Mouse (Mus musculus) liver, embryonic 14.5 days (tissue): ENCODE measurements around the gene Mta3. TPM values are rescaled to one million over a fixed set of nuclear protein-coding genes. Genes with fewer than 3 reads are reported as not detected.
"Not testable (repeated sequence)": the region's sequence is repeated elsewhere in the genome, so short reads cannot be mapped to it uniquely, and the experiment has no call there.

ENCODE experiments used
- ATAC-seq: fragments of 200-750 bp; cut with Nextera tagmentation; 2 replicates; pipeline ENCODE4 v1.8.0; 2017; ENCODE audit warnings: moderate number of reproducible peaks, mild to moderate bottlenecking, moderate library complexity; ENCODE audit not compliant: insufficient read depth
- DNase-seq, 3 experiments: peaks; one replicate each; pipeline ENCODE4 v3.0.0-alpha.2; 2012 to 2013; ENCODE audit warnings: low read depth in 3 of 3, low spot score in 3 of 3
- H3K27ac ChIP-seq: fragments of 300-500 bp; sonication (generic); 2 replicates; pipeline ENCODE4 v1.5.1; 2014; ENCODE audit warnings: moderate library complexity, mild to moderate bottlenecking, control low read depth, inconsistent platforms
- H3K27me3 ChIP-seq: fragments of 300-500 bp; sonication (generic); 2 replicates; pipeline ENCODE4 v1.6.1; 2014; ENCODE audit warnings: mild to moderate bottlenecking, low read length, moderate library complexity; ENCODE audit not compliant: control insufficient read depth, insufficient read depth
- H3K36me3 ChIP-seq: fragments of 300-500 bp; sonication (generic); replicated peaks from 2 replicates; pipeline ENCODE4 v1.6.1; 2014; ENCODE audit warnings: low read depth; ENCODE audit not compliant: control insufficient read depth, insufficient read depth
- H3K4me1 ChIP-seq, 2 experiments: fragments of 200-500 bp in 1 of 2; fragments of 300-500 bp in 1 of 2; sonication (generic) in 1 of 2; replicated peaks; 2 replicates each; pipeline ENCODE4 v1.6.1; 2012 to 2014; ENCODE audit warnings: antibody characterized with exemption in 1 of 2, inconsistent platforms in 1 of 2, low read length in 1 of 2; ENCODE audit not compliant: control insufficient read depth in 2 of 2, insufficient read depth in 2 of 2
- H3K4me2 ChIP-seq: fragments of 300-500 bp; sonication (generic); 2 replicates; pipeline ENCODE4 v1.6.1; 2014; ENCODE audit warnings: low read depth, mild to moderate bottlenecking, control low read depth, moderate library complexity
- H3K4me3 ChIP-seq, 2 experiments: fragments of 200-500 bp in 1 of 2; fragments of 300-500 bp in 1 of 2; sonication (generic) in 1 of 2; 2 replicates each; pipeline ENCODE4 v1.5.1; 2012 to 2014; ENCODE audit warnings: low read depth in 2 of 2, low read length in 2 of 2, mild to moderate bottlenecking in 2 of 2, control low read depth in 1 of 2, inconsistent platforms in 1 of 2, moderate library complexity in 1 of 2; ENCODE audit not compliant: insufficient read depth in 1 of 2
- H3K9ac ChIP-seq: fragments of 300-500 bp; sonication (generic); replicated peaks from 2 replicates; pipeline ENCODE4 v1.6.1; 2014; ENCODE audit warnings: mild to moderate bottlenecking, control low read depth, moderate library complexity
- H3K9me3 ChIP-seq: fragments of 300-500 bp; sonication (generic); 2 replicates; pipeline ENCODE4 v1.6.1; 2016; ENCODE audit warnings: low read length, mixed read lengths; ENCODE audit not compliant: control insufficient read depth
- CTCF ChIP-seq: IDR thresholded peaks from 2 replicates; pipeline ENCODE4 v1.5.1; 2016; ENCODE audit warnings: antibody characterized with exemption, low read depth, control low read depth
- EP300 ChIP-seq: IDR thresholded peaks from 2 replicates; pipeline ENCODE4 v1.6.1; 2016; ENCODE audit warnings: antibody characterized with exemption, low read depth
- WGBS: fragments of 180-500 bp; shearing (Covaris S2); extraction: QIAGEN DNeasy Blood & Tissue Kit; methylation state at CpG from one replicate; pipeline ENCODE4 v1.1.7; 2014; ENCODE audit not compliant: insufficient replicate concordance; 5-methylcytosine and 5-hydroxymethylcytosine counted together
- polyA plus RNA-seq, 2 experiments: library from polyadenylated mRNA; depleted of rRNA in 1 of 2; stranded (reverse) in 1 of 2; unstranded in 1 of 2; fragments of >200 nt; fragmentation: Nextera tagmentation in 1 of 2; extraction: Ambion mirVana in 1 of 2; gene quantifications; 2 replicates each; pipeline versions ENCODE4 v1.2.1 to v1.2.3; 2012 to 2014

Mta3 gene
- polyA plus RNA-seq, 2 experiments = 26.7 to 35.5 TPM

GRCm38 (mm10) chr17:83860224-83860623 is 154.3 kb downstream of the Mta3 start:
- no peak for ATAC-seq
- Histone ChIP-seq H3K4me2 (no peak overlapping the region), H3K9ac (no peak overlapping the region), H3K36me3 (no peaks in the 10 kb centered on the region), H3K4me3 (no peak overlapping the region), H3K27ac (no peak overlapping the region), H3K9me3 (no peaks in the 10 kb centered on the region), H3K27me3 (peaks cover 2% of the 10 kb centered on the region; the same call in 1 of the 2 replicates), H3K4me1 (peaks cover 21 to 34% of the 10 kb centered on the region in 2 experiments)
- no peak for DNase-seq
- 45% methylated on average over 7 of the region's 7 CpGs for WGBS
- TF ChIP-seq EP300 (no peak), CTCF (no peak)

GRCm38 (mm10) chr17:83860968-83861367 is 155.0 kb downstream of the Mta3 start:
- peak overlapping the region; percentile 49 for H3K9ac ChIP-seq
- H3K4me1 ChIP-seq = peaks cover 21 to 34% of the 10 kb centered on the region in 2 experiments
- H3K27me3 ChIP-seq, ATAC-seq, H3K36me3 ChIP-seq, DNase-seq, H3K9me3 ChIP-seq, H3K27ac ChIP-seq: not testable (repeated sequence)
- 46% methylated on average over 8 of the region's 8 CpGs for WGBS
- peak overlapping the region; percentile 98 for H3K4me2 ChIP-seq
- peak overlapping the region; percentile 58 to 78; a peak in 3 of 4 replicates for H3K4me3 ChIP-seq

DNA sequence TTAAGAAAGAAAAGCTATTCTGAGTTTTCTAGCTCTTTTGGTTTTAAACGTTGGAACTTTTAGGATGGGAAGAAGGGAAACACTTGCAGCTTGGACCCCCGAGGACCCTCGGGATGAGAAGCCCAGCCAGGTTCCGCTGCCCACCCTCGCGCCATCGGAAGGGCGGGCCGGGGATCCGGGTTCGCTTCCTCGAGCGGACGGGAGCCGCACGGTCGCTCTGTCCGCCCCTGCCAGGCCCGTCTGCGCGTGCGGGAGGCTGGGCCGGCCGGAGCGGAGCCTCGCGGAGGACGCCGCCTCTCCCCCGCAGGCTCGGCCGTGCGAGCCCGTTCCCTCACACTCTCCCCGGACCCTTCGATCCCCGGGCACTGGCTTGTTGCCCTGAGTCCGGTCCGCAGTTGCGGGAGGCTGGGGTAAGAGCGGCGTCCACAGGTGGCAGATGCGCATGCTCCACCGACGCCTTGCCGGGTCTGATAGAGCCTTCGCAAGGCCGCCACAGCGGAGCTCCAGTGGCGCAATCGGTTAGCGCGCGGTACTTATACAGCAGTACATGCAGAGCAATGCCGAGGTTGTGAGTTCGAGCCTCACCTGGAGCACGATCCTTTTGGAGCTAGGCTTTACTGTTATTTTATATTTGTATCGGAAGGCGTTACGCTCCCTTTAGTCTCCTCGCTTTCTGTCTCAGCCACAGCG is 155.6 kb downstream of the Mta3 start:
- peak; percentile 83 to 86 (median 84) for DNase-seq
- ATAC-seq = peak; percentile 88
- H3K27ac ChIP-seq = peak overlapping the region; percentile 38
- peaks cover 2% of the 10 kb centered on the region; the same call in 1 of the 2 replicates for H3K27me3 ChIP-seq
- H3K4me2 ChIP-seq = peak overlapping the region; percentile 98
- under 1% methylated on average over 62 of the region's 62 CpGs for whole genome bisulfite sequencing
- peaks cover 21 to 34% of the 10 kb centered on the region in 2 experiments for H3K4me1 ChIP-seq
- no peaks in the 10 kb centered on the region for H3K36me3 ChIP-seq
- TF ChIP-seq EP300 (no peak; the same call in 1 of the 2 replicates), CTCF (no peak; the same call in 1 of the 2 replicates)
- H3K9me3 ChIP-seq = no peaks in the 10 kb centered on the region
- peak overlapping the region; percentile 49 for H3K9ac ChIP-seq
- peak overlapping the region; percentile 58 to 78 for H3K4me3 ChIP-seq

DNA sequence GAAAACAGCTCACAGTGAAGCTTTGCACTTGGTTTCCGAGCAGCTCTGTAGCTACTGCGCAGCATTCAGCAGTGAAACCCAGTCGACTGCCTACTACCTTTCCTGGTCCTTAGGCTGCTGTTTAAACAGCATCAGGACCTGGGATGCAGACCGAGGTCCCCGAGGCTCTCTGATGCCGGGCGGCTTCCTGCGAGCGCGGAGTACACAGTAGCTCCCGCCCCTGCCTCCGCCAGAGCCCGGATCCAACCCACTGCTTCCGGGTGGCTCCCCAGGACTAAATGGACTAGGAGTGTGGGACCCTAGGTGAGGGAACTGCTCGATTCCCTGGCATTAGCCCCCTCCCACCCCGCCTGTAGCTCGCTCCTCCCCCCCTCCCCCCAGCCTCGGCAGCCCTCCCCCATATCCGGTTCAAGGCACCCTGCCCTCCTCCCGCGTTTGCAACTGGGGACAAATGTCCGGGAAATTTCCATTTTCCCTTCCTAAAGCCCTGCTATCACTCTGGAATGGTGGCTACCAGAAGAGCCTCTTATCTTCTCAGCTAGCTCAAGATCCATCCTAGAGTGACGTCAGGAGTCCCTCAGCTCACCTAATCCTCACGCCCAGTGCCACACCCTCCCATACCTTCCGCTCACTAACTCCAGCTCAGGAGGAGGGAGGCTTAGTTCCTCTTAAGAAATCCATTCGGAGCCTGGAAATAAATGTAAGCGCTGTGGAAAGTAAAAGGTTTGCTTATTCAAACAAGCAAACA is 156.3 kb downstream of the Mta3 start:
- Histone ChIP-seq H3K36me3 (no peaks in the 10 kb centered on the region), H3K4me3 (peak overlapping the region; percentile 58 to 78), H3K9me3 (no peaks in the 10 kb centered on the region), H3K9ac (peak overlapping the region; percentile 49), H3K27ac (peak overlapping the region; percentile 38), H3K4me2 (peak overlapping the region; percentile 98), H3K4me1 (peaks cover 19 to 28% of the 10 kb centered on the region in 2 experiments), H3K27me3 (peaks cover 2% of the 10 kb centered on the region; the same call in 1 of the 2 replicates)
- TF ChIP-seq EP300 (peak; percentile 15; the same call in 1 of the 2 replicates), CTCF (no peak)
- ATAC-seq (peak; percentile 60), DNase-seq (peak; percentile 42 to 68 (median 44))
- under 1% methylated on average over 27 of the region's 27 CpGs for WGBS

- no peak for ATAC-seq
Observed at GRCm38 (mm10) chr17:83865366-83865765, 159.4 kb downstream of the Mta3 start.

More at GRCm38 (mm10) chr17:83865366-83865765, 159.4 kb downstream of the Mta3 start:
- no peaks in the 10 kb centered on the region for H3K36me3 ChIP-seq
- H3K4me2 ChIP-seq = no peak overlapping the region
- peaks cover 2% of the 10 kb centered on the region; the same call in 1 of the 2 replicates for H3K27me3 ChIP-seq
- 59% methylated on average over 7 of the region's 7 CpGs for WGBS
- H3K9ac ChIP-seq = no peak overlapping the region
- TF ChIP-seq EP300 = no peak
- TF ChIP-seq CTCF = no peak
- H3K27ac ChIP-seq = no peak overlapping the region
- peaks cover 3 to 7% of the 10 kb centered on the region in 2 experiments; a peak in 3 of 4 replicates for H3K4me1 ChIP-seq
- H3K4me3 ChIP-seq = no peak overlapping the region
- no peak for DNase-seq
- no peaks in the 10 kb centered on the region for H3K9me3 ChIP-seq
